Mouse (Mus musculus): ENCODE measurements at regions not wholly inside any gene's neighbourhood (a gene's known extent, or its start where the extent isn't known, plus 50 kb on each side); places are given as distances from the start of the nearest gene placed in this dataset.

GRCm38 (mm10) chr15:51103948-51104347 is 2780.8 kb upstream of the Gm7489 start:
- DNase-seq (ENCODE audit: low spot score), result no peak

DNA sequence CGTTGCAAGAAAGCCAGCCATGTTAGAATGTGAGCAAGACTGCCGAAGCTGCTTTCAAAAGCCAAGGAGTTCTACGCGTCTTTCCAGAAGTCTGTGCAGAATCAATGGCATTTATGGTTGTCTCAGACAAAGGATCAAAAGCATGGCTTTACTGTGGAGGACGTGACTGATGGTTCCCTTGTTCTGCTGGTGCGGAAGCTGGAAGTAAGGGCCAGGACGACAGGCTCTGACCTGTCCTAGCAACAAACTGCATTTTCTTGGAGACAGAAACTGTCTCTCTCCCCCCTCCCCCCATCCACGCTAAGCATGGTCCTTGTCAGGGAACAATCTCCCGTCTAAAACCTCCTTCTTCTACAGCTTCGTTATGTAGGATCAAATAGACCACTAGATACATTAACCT is 2780.3 kb upstream of the Gm7489 start:
- DNase-seq (ENCODE audit: low spot score), result no peak

DNA sequence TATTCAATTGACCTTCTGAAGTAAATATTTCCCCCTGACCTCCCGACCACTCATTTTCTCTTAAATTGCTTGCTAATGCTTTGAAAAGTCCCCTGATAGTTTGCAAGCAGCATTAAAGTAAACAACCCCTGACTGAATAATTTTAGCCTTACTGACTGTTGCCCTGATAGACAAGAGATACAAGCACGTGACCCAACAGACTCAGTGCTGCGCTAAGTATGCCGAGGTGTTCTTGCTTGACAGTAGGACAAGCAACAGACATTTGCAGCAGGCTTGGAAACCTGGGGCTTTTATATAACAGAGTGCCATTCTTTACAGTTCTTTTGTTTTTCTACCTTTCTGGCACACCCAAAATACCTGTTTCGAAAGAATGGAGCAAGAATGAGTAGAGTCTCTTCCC is 2779.9 kb upstream of the Gm7489 start:
- no peak for DNase-seq (ENCODE audit: low spot score)

DNA sequence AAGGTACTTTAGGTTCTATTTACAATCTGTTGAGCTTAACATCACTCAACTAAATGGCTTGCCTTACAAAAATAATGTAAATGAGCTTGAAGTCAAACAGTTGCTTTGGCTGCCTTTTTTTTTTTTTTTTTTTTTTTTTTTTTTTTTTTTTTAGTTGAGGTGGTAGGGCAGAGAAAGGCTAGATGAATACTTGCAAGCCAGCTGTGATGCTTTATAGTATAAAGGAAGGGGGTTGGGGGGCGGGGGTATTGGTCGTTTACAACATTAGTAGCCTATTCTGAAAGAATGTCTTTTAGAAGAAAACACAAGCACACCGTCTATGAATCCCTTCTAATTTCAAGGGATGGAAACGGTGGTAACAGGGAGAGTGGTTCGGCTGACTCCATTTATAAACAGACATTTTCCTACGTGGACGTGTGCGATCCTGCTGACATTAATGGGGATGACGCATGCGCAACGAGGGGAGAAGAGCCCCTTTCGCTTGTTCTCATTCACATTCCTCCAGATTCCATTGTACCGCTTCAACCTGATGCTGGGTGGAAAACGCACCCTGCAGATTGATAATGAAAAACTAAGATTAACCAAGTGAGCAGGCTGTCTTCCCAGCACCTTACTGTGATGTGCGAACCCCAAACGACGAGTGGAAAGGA is 2779.2 kb upstream of the Gm7489 start:
- no peak for DNase-seq (ENCODE audit: low spot score)

DNA sequence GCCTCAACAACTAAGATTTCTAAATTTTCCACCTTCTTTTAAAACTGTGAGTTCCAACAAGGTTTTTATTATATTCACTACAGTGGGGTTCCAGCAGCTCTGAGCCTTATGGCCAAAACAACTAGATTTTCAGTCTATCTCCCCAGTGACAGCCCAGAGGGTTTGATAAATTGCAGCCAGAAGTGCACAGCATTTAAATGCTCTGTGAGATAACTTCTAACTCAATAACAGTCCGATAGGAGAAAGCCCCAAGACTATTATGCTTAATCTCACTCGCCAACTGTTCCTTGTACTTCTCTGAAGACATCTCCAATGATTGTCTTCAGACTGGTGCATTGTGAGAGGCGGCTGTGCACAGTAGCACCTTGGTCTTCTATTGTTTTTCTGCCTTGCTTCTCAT is 2774.5 kb upstream of the Gm7489 start:
- no peak for DNase-seq (ENCODE audit: low spot score)

- DNase-seq (ENCODE audit: low spot score), result no peak
Observed at GRCm38 (mm10) chr15:51125896-51126295, 2758.8 kb upstream of the Gm7489 start.

DNA sequence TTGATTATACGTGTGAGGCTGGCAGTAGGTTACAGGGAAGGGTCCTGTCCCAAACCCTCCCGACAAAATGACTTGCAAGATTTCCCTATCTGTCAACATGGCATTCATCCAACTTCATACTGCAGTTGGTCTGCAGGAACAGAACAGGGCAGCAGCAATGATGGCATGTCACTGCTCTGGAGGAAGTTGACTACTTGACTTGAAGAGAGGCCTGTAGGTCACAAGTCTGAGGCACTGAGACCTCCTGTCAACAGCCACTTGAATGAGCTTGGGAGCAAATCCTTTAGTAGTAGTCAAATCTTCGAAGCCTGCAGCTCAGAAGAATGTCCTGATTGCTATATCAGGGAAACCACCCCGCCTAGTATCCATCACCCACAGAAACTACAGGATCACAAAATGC is 2753.7 kb upstream of the Gm7489 start:
- DNase-seq (ENCODE audit: low spot score), result no peak

DNA sequence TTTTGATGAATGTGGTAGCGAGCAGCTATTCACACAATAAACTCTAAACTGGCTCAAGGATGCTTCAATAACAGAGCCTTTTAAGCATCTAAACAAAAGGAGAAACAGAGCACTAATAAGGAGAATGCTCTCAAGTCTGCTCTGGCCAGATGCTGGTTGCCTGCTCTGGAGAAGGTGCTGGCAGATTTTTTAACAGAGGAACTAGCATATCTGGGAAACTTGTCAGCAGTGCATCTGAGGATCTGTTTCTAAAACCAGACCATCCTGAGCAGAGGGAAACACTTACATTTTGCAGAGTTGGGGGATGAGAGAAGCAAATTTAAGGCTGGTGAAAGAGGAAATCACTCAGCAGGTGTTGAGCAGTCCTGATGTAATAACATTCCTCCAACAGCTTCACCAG is 2748.6 kb upstream of the Gm7489 start:
- no peak for DNase-seq (ENCODE audit: low spot score)

DNA sequence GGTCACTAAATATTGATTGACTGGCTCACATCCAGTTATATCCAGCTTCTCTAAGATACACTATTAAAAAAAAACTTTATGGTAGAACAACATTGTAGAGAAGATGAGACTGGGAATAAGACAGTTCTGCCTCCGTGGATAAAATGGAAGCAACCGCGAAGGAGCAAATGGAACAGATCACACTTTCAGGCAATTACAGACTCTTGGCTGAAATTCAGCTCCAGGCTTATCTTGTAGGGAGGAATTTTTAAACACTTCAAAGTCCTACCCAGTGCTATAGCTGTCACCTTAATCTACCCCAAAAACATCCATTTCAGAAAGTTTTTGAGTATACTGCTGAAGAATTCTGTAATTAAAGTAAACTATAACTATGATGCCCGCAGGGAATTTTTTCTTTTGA is 2745.2 kb upstream of the Gm7489 start:
- DNase-seq (ENCODE audit: low spot score), result no peak

- DNase-seq (ENCODE audit: low spot score), result no peak
Observed at GRCm38 (mm10) chr15:51173976-51174620, 2710.6 kb upstream of the Gm7489 start.

DNA sequence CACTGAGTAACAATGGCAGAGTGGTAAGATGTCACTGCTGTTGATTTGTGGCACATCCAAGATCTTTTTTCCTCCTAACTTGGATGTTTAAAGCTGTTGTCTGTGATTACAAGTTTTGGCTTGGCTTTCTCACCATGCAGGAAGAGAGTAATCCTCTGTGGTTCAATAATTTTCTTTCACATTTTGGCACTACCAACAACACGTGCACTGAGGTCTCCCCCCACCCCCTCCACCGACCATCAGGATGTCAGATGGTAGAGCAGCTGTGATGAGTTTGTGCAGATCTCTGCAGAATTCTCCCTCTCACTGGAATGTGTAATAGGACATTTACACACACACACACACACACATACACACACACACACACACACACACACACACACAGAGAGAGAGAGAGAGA is 2708.2 kb upstream of the Gm7489 start:
- DNase-seq (ENCODE audit: low spot score), result no peak

DNA sequence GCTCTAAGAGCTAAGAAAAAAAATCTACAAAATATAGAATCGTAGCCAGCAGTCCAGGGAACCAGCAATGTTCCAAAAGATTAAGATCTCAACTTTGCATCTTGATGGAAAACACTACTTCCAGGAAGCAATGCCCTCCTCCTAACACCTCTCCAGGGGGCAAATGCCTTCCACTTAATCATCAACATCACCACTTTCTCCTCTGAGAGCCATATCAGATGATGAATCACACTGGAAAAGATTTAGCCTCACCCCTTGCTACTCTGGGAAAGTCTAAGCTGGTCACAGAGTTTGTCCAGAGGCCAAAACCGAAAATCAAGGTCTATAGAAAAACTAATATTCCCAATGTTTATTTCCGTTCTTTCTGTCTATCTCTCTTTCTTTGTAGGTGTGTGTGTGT is 2695.6 kb upstream of the Gm7489 start:
- DNase-seq (ENCODE audit: low spot score), result no peak

- no peak for DNase-seq (ENCODE audit: low spot score)
Observed at GRCm38 (mm10) chr15:51197466-51198158, 2687.1 kb upstream of the Gm7489 start.

GRCm38 (mm10) chr15:51203351-51203750 is 2681.4 kb upstream of the Gm7489 start:
- DNase-seq (ENCODE audit: low spot score), result no peak

DNA sequence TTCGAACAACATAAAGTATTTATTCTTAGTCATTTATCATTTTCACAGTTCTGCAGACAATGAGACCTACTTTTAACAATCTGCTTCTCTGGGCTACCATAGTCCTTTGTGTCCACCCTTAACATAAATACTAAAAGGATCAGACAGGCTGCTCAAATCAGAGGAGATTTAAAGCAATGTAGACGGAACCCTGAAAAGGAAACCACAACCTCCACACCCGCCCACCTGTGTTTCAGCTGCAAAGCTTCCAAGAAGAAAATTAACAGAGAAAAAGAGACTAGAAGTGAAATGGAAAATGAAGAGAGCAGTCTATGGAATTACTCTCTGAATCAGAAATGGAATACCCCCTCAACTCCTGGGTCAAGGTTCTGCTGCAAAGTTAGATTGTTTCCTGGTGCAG is 2678.7 kb upstream of the Gm7489 start:
- no peak for DNase-seq (ENCODE audit: low spot score)

DNA sequence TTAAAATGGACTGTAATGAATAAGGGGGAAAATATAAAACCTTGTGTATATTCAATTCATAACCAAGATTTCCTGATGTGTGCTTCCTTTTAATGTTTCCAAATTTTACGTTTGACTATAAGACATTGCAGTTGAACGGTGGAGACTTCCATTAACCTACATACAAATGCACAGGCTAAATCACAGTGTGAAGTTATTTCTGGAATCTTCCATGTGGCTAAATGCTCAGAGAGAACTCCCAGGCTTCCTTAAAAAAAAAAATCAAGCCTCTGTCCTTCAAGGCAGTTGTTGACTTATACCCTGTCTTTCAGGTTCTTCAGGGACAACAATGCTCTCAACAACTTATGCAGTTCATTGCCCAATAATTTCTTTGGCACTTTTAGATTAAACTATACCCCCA is 2677.9 kb upstream of the Gm7489 start:
- no peak for DNase-seq (ENCODE audit: low spot score)

DNA sequence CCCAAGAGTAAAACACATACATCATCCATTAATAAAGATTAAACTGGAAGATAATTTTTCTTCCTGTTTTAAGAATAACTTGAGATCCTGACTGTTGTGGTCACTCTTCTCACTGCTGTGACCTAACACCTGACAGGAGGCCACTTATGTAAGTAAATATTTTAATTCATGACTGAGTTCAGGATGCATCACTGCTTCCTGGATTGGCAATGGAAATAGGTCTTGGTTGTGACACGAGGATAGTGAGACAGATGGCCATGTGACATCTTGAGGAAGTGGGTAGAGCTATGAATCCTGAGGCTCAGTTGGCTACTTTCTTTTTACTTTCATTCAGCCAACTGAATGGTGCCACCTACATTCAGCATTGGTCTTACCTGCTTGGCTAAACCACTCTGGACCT is 2649.8 kb upstream of the Gm7489 start:
- DNase-seq (ENCODE audit: low spot score), result no peak

GRCm38 (mm10) chr15:51244596-51244995 is 2640.1 kb upstream of the Gm7489 start:
- DNase-seq (ENCODE audit: low spot score), result no peak

DNA sequence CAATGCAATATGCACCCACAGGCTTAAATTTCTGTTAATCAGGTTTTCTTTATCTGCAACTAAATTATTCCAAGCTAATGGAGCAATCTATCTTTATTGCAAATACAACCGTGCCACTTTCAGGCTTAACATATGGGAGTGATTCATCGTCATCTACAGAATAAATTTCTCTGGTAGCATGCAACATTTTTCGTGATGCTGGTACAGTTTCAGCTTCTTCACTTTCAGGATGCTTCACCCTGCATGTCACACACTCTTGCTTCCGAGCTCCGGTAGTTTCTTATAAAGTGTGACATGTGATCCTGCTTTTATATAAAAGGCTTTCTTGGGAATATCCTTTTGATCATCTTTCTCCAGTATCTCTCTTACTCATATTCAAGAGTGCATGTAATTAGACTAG is 2637.4 kb upstream of the Gm7489 start:
- no peak for DNase-seq (ENCODE audit: low spot score)

GRCm38 (mm10) chr15:51248034-51248788 is 2636.5 kb upstream of the Gm7489 start:
- no peak for DNase-seq (ENCODE audit: low spot score)

DNA sequence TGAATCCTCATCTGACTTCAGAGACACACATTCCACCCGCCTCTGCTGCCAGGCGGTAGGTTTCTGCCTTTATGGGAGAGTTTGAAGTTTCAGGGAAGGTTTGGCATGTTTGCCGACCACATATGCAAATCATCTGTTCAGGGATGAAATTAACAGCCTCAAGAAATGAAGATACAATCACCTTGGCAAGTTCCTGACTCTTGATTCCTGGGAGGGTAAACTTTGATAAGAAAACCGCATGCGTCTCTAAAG is 2636.0 kb upstream of the Gm7489 start:
- no peak for DNase-seq (ENCODE audit: low spot score)

GRCm38 (mm10) chr15:51254143-51254542 is 2630.6 kb upstream of the Gm7489 start:
- no peak for DNase-seq (ENCODE audit: low spot score)

DNA sequence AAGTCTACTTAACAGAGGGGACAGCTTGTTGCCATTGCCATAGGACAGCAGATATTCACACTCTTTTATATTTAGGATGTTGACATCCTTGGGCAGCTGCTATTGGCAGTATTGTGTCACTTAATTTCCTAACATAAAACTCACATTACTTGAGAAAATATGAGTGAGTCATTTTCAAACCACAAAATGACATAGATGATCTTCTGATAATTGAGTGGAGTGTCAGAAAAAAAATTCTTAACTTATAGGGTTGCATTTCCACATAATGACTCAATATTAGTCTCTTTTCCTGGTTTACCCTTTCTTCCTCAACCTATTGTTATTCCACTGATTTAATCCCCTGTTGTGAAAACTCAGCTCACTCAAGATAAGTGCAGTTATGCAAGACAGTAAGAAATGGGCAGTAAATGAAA is 2629.5 kb upstream of the Gm7489 start:
- no peak for DNase-seq (ENCODE audit: low spot score)

All from c-Kit-positive CD71-positive TER-119-positive erythroid progenitor cells, embryonic 14.5 days (primary cell).